Mouse (Mus musculus) gastrocnemius, postnatal 10 days (tissue): ENCODE measurements around the gene Gpc3. TPM values are rescaled to one million over a fixed set of nuclear protein-coding genes. Genes with fewer than 3 reads are reported as not detected.
A peak's percentile ranks its signal among the peaks of the same experiment; 100 is the strongest.

ENCODE experiments used
- DNase-seq: peaks from one replicate; pipeline ENCODE4 v3.0.0; 2021; ENCODE audit warnings: mixed read lengths
- long read RNA-seq, 2 experiments: library from polyadenylated mRNA; stranded (forward); transcript quantifications; one replicate each; pipeline ENCODE4 v2.0.0; 2021
- total RNA-seq, 2 experiments: library from RNA; stranded (reverse); gene quantifications; 2 replicates each; pipeline ENCODE4 v1.2.3; 2021

The Gpc3 gene
- 100 to 1,000 TPM in 1 of 2 experiments, 10 to 100 TPM in 1; 92.2 to 118 TPM for total RNA-seq
- long read RNA-seq, experiment 1, transcript Gpc3-201 (8 exons, 2,216 nt): major isoform, 76 of 81 reads
- long read RNA-seq, experiment 1, partial matches to known transcripts: 3 of 81 reads
- long read RNA-seq, experiment 1, other reads (novel, unspliced or antisense): 2 of 81 reads
- long read RNA-seq, experiment 2, transcript Gpc3-201 (8 exons, 2,216 nt): major isoform, 36 of 39 reads
- long read RNA-seq, experiment 2, partial matches to known transcripts: 3 of 39 reads
- long read RNA-seq, experiment 2, other reads (novel, unspliced or antisense): 0 of 39 reads

- DNase-seq: peak; percentile 71
These were observed at the start of gene Gpc3 for GRCm38 (mm10) chrX:52613328-52614030. Gpc3 (minus strand) TSS chrX:52613950.

GRCm38 (mm10) chrX:52651975-52652374, 38.2 kb upstream of the Gpc3 start:
- DNase-seq: peak; percentile 8

- no peak for DNase-seq
These were observed 37.8 kb upstream of the Gpc3 start for GRCm38 (mm10) chrX:52651472-52651948.

- DNase-seq: no peak
These were observed 35.4 kb upstream of the Gpc3 start for GRCm38 (mm10) chrX:52648910-52649785.

- no peak for DNase-seq
These were observed 30.6 kb upstream of the Gpc3 start for GRCm38 (mm10) chrX:52644393-52644792.

GRCm38 (mm10) chrX:52643350-52643749, 29.6 kb upstream of the Gpc3 start:
- no peak for DNase-seq

- DNase-seq: no peak
These were observed 28.4 kb upstream of the Gpc3 start for GRCm38 (mm10) chrX:52642126-52642525.

- DNase-seq: no peak
These were observed 23.7 kb upstream of the Gpc3 start for GRCm38 (mm10) chrX:52637419-52637818.

- DNase-seq: no peak
These were observed 20.2 kb upstream of the Gpc3 start for GRCm38 (mm10) chrX:52633976-52634375.

- DNase-seq: no peak
These were observed 19.1 kb upstream of the Gpc3 start for GRCm38 (mm10) chrX:52632688-52633324.

- DNase-seq: no peak
These were observed 13.4 kb upstream of the Gpc3 start for GRCm38 (mm10) chrX:52626963-52627716.

GRCm38 (mm10) chrX:52617813-52618212, 4.1 kb upstream of the Gpc3 start:
- DNase-seq: no peak

- DNase-seq: no peak
These were observed 2.4 kb upstream of the Gpc3 start for GRCm38 (mm10) chrX:52616152-52616551.

GRCm38 (mm10) chrX:52614031-52614381, 256 bp upstream of the Gpc3 start:
- no peak for DNase-seq

GRCm38 (mm10) chrX:52612806-52613205, 944 bp downstream of the Gpc3 start:
- DNase-seq: no peak

GRCm38 (mm10) chrX:52611987-52612670, 1.6 kb downstream of the Gpc3 start:
- peak; percentile 9 for DNase-seq

- DNase-seq: peak; percentile 12
These were observed 2.2 kb downstream of the Gpc3 start for GRCm38 (mm10) chrX:52611541-52611940.

- DNase-seq: no peak
These were observed 10.6 kb downstream of the Gpc3 start for GRCm38 (mm10) chrX:52603143-52603542.

- no peak for DNase-seq
These were observed 14.5 kb downstream of the Gpc3 start for GRCm38 (mm10) chrX:52599246-52599645.

- DNase-seq: no peak
These were observed 26.1 kb downstream of the Gpc3 start for GRCm38 (mm10) chrX:52587671-52588070.

GRCm38 (mm10) chrX:52559995-52560394, 53.8 kb downstream of the Gpc3 start:
- no peak for DNase-seq
